Mouse (Mus musculus): ENCODE measurements around the gene Abcc4. TPM values are rescaled to one million over a fixed set of nuclear protein-coding genes. Genes with fewer than 3 reads are reported as not detected.
"Not testable (repeated sequence)": the region's sequence is repeated elsewhere in the genome, so short reads cannot be mapped to it uniquely, and the experiment has no call there.

Abcc4 gene
- total RNA-seq, 4 experiments from 2014 or later = 9.7 to 10.9 (median 10.2) TPM

DNA sequence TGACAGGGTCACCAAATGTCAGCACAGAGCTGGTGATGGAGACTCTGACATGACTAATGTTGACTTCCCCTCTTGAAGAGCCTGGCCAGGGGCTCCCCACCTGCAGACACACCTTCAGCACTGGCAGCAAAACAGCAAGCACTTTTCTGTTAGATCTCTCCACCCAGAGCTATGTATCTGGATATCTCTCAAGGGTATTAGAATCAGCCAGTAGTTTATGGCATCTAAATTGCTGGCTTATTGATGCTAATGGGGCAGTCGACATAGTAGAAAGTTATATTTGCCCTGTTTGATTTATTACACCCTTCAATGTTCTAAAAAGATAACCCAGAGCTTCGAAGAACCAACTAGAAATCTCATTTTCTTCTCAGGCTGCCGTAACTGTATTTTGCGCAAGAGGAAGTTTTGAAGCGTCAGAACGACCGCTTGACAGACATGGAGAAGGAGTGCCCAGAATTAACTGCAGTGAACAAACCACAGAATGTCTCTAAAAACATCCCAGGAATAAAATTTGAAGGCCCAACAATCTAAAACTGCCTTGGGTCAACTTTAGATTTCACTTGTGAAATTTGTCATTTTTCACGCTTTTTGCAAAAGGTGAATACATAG lies 123.6 kb downstream of the Abcc4 start:
- no peak for DNase-seq (ENCODE audit: low spot score in 2 of 2)

DNA sequence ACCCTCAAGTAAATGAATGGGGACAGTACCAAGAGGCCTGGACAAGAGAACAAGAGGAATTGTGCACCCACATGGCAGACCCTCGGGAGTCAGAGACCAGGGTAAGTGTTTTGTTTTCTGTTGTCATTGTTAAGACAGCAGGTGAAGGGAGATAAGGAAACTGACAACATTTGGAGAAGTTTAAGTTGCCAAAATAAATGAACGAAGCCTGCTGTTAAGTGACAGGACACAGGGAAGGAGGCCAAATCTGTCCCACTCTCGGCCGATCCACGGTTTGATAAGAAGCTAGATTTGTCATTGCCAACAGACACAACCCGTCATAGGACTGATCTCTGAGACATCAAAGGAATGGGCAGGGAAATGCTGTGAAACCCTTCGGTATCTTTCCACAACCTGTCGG lies 124.3 kb downstream of the Abcc4 start:
- DNase-seq (ENCODE audit: low spot score in 2 of 2) = no peak

DNA sequence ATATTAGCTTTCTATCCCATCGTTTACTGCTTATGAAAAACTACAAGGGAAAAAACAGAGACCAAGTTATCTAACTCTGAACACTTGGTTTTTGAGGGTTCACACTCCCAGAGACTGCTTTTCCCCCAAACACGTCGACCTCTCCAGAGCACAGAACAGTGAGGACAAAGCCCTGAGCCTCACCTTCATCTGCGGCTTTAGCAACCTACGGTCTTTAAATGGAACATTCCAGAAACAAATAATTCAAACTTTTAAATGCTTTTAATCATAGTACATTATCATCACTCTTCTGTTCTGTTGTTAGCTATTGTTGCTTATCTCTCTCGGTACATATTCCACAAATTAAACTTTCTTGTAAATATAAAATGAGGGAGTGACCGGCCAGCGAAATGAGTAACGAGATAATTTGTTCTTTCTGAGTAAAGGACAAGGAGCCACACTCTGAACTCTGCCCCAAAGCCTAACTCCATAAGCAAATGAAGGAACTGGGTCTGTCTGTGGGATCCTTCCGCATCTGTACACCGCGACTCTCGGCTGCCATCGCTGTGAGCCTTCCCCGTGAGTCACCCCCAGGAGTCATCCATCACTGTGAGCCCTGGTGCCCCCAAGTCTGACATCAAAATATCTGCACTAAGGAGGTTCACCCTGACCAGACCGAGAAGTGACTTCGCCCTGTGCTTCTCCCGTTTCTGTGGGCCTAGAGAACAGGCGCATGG lies 126.8 kb downstream of the Abcc4 start:
- DNase-seq (ENCODE audit: low spot score in 2 of 2) = no peak

DNA sequence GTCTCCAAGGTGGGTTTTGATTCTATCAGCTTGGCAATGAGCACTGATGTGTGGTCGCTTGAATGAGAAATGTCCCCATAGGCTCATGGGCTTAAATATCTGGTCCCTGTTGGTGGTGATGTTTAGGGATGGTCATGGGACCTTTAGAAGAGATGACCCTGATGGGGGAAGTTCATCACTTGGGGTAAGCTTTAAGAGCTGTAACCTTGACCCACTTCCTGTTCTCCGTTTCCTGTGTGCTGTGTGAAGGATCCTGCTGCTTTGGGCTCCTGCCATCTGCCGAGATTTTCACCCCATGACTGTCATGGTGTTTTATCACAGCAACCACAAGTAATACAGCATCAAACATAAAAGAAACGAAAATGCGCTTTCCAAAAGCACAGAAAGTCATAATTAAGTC lies 128.1 kb downstream of the Abcc4 start:
- no peak for DNase-seq (ENCODE audit: low spot score in 2 of 2)

DNA sequence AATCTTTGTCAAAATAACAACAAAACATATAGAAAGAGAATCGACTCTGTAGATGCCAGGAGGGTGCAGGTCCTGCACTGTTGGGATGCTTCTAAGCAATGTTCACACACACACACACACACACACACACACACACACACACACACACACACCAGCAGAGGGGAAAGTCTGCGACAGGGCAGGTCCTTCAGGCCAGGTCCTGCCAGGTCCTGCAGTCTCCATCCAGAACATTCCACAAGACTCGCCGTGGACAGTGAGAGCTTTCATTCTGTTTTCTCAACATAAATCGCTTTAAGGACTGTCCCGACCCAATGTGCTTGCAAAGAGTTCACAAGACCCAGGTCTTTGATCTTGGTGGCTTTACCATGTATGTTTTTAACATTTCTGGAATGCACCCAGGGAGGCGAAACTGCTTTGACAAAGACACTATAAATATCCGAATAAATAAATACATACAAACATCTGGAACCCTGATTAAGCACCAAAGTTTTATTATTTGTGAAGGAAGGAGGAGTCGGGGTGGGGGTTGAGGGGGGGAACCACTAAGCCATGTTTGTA lies 133.3 kb downstream of the Abcc4 start:
- no peak for DNase-seq (ENCODE audit: low spot score in 2 of 2)

DNA sequence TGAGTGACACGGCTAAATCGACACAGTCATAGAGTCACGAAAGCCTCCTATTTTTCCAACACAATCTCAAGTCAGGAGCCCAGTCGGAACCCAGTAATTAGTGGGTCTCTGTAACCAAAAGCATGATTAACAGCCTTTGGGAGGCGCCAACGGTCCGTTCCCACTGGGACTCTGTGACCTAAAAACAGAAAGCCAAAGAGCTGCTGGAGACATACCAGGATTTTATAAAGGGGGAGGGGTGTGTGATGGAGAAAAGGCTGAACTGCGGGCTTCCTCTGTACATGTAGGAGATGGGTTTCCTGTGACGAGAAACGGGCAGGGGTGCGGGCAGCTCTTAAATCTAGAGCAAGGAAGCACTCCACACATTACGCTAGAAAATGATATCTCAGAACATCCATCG lies 136.4 kb downstream of the Abcc4 start:
- DNase-seq (ENCODE audit: low spot score in 2 of 2) = no peak

DNA sequence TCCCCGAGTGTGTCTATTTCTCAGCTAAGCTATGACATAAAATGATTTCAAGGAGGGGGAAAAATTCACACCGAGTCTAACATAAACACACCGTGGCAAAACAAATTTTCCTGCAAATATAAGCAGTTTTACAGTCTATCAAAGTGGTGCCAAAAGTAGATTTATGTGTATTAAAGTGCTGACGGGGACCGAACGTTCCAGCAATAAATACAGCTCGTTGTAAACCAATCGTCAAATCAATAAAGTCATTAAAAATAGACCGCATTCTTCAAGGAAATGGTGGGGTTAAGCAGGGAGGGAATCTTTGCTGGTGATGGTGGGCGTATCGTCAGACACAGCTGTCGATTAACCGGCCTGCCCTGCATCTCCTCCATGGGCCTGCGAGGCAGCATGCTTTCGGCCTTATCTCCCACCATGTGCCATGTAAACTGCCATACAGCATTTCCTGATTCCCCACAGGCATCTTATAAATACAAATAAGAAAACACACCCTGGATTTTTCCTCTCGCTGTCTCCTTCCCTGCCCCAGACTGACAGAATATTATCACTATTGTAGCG lies 137.8 kb downstream of the Abcc4 start:
- DNase-seq (ENCODE audit: low spot score in 2 of 2) = no peak

DNA sequence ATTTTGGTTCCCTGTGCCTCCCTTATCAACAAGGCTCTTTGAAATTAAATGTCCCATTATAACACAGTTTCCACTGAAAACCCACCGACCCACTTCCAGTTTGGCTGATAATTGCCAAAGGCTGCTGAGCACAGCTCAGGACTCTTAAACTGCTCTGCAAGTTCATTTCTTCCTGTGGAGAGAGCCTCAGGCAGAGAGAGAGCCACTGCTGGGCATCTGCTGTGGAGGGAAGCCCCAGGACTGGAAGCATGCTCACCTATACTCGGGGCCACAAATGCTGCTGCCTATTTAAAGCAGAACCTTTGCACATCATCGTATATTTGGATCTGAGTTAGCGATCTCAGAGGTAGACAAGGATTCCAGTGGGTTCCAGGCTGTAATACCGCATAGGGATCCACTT lies 139.2 kb downstream of the Abcc4 start:
- DNase-seq (ENCODE audit: low spot score in 2 of 2) = no peak

DNA sequence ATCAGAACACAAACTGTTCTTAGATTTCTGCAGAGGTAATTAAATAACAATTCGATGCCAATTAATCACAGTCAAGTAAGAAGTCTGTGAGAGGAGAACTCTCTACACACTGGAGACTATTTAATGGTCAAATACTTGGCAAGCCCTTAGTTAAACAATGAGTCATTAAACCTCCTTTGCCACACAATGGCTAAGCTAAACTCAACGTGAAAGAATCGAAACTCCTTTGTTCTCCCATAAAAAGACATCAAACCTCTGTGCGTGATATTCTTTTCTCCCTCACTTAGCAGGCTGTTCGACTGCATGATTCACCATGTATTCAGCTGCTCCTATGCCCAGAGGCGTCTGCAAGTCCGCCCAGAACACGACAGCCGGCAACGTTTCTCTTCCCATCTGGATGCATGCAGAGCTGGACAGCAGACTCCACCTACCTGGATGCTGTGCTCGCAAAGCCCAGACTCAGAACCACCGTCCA lies 139.8 kb downstream of the Abcc4 start:
- no peak for DNase-seq (ENCODE audit: low spot score in 2 of 2)

DNA sequence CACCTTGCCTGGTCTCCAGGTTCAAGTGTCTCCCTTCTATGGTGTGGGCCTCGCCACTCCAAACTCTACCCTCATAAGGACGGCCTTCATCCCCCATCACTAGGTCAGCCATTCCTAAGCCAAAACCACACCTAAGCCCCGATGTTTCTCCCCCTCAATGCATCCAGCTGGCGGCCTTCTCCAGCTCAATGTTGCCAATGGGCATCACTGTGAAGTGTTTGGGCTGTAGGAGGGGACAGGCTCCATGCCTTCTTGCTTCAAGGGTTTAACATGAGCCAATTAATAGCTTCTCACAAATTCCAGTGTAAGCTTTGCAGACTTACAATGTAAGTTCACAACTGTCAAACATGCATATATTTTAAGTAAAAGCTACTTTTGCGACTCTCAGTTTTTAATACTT lies 140.3 kb downstream of the Abcc4 start:
- DNase-seq (ENCODE audit: low spot score in 2 of 2) = no peak

DNA sequence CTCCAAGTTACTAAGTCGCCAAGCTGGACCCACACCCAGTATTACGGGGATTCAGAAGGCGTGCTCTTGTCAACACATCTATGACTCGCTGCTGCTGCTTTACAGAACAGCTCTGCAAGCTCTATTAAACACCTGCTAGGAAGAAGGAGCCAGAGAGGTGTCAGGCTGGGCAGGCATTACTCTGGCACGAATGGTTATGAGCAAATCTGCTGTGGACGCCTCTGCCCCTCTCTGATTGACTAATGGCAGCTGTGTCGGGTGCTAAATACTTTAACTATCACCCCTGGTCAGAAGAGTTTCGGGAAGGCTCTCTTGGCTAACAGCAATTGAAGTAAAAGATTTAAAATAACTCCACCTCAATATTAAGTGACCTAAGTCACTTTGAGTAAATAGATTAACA lies 142.4 kb downstream of the Abcc4 start:
- DNase-seq (ENCODE audit: low spot score in 2 of 2) = no peak

DNA sequence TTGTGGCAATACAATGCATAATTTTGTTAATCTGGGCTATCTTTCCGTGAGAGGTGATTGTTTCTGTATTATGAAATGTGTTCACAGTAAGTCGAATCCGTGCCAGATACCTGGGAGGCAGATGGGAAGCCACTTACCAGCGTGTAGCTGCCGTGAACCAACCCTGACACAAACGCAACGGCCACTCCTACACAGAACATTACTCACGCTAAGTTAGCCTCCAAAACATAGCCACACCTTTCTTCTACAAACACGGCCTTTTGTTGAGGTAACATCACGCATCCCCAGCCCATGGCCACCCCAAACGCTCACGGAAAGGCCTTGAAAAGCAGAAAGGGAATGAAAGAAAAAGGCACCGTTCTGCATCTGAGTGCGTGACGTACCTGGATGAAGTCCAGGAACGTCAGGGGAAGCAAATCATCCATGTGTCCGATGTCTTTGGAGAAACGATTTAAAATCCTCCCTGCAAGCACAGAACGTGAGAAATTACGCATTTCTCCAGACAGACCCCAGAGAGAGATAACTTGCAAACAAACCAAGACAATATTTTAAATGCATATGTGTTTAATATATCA lies 153.0 kb downstream of the Abcc4 start:
- DNase-seq (ENCODE audit: low spot score in 2 of 2) = no peak

DNA sequence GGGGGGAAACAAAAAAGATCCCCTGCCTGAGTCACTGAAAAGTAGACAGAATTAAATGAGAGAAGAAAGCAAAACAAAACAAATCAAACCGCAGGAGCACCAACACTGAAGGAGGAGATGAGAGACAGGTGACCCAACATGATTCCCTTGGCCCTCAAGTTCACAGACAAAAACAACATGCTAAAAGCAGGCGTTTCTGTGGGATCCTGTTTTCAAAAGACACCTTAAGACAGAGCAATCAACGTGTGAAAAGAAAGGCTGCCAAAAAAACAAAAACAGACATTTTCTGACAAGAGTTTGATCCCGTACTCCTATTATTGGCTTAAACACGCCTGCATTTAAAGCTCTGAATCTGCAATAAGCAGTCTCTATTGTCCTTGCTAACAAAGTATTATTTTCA lies 153.6 kb downstream of the Abcc4 start:
- DNase-seq (ENCODE audit: low spot score in 2 of 2) = no peak

DNA sequence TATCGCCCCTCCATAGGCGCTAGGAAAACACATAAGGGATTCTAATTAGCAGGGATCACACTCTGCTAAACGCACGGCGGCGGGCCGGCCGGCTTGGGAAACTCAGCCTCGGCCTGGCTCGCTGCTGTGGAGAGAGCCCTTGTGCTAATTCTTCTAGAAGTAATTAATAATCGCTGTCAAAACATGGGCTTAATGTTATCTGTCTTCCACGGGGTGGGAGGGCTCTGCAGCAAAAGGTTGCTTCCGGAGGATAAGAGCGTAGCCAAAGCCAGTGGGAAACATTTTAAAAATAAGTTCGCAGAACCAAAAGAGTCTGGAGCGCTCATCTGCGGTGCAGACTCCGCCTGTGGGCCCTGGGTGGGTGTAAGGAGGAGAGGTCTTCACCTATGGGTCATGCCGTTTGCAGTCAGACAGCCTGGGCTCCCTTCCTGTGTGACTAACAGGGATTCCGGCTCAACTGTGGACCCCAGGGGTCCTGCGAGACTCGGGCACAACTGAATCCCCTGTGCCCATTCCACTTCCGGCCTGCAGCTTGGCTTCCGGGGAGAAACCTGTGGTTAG lies 154.2 kb downstream of the Abcc4 start:
- no peak for DNase-seq (ENCODE audit: low spot score in 2 of 2)

DNA sequence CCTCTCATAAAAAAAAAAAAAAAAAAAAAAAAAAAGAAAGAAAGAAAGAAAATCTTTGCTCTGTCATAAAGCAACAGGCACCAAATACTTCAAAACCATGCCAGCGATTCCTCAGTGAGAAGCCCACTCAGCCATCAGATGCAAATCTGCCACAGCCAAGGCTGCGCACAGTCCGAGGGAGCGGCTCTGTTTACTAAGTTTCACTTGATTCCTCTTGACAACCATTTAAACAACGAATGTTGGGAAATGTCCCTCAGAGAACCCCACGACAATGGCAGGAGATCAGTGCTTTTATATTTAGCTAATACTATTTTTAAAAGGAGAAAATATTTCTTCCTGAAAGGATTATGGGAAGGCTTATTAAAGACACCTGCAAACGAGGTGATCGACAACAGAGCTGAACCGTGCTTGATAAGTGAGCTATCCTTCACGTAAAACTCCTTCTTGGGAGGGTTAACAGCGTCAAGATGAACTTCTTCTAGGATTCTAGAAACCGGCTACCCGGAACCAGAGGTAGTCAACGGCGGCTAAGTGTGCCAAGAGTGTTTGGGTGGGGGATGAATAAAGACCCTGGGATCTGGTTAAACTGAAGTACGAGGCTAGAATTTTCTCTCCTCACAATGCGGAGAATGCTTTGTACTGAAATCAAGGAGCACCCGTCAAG lies 154.8 kb downstream of the Abcc4 start:
- DNase-seq (ENCODE audit: low spot score in 2 of 2) = no peak

DNA sequence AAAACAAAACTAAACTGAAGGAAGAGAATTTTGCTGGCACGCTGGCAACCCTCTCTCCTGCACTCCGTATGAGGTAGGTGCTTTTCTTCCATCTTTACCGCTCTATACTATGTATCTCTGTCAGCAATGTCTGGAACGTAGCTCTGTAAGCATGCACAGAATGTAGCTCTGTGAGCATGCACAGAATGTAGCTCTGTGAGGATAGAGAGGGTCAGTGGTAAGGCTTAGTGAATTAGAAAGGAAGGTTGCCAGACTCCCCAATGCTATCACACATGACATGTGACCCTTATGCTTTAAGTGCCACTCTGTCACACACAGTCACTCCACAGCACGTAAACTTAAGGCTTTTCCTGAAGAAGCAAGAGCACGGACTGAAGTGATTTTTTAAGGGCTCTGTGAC lies 161.5 kb downstream of the Abcc4 start:
- DNase-seq (ENCODE audit: low spot score in 2 of 2) = no peak

DNA sequence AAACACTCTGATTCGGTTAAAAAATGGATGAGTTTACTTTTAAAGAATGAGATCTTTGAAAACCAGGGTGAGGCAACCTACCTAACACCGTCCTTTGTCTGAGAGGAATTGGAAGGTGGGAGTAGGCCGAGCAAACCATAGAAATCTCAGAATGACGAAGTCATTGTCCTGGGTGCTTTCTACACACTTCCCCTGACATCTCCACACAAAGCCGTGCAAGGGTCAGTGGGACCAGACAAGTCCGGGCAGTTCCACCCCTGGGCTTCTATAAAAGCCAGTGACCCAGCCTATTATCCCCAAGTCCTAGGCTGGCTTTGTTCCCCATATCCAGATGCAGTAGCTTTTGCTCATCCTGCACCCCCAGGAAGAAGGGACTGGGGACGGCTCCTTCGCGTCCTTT lies 163.1 kb downstream of the Abcc4 start:
- DNase-seq (ENCODE audit: low spot score in 2 of 2) = no peak

DNA sequence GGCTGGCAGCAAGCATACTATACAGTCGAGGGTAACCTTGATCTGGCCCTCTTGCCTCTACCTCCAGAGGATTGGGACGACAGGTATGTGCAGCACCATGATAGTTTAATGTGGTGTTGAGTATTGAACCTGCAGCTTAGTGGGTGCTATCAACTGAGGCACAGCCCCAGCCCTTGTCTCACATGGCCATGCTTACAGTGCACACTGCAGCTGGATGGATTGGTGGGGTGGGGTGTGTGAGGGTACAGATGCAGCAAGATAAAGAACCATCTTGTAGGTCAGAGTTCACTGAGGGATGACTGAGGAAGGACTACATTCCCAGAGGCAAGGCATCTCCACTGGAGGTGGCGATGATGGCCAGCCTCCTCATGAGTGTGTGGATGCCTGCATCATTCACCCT lies 174.5 kb downstream of the Abcc4 start:
- DNase-seq (ENCODE audit: low spot score in 2 of 2) = no peak

DNA sequence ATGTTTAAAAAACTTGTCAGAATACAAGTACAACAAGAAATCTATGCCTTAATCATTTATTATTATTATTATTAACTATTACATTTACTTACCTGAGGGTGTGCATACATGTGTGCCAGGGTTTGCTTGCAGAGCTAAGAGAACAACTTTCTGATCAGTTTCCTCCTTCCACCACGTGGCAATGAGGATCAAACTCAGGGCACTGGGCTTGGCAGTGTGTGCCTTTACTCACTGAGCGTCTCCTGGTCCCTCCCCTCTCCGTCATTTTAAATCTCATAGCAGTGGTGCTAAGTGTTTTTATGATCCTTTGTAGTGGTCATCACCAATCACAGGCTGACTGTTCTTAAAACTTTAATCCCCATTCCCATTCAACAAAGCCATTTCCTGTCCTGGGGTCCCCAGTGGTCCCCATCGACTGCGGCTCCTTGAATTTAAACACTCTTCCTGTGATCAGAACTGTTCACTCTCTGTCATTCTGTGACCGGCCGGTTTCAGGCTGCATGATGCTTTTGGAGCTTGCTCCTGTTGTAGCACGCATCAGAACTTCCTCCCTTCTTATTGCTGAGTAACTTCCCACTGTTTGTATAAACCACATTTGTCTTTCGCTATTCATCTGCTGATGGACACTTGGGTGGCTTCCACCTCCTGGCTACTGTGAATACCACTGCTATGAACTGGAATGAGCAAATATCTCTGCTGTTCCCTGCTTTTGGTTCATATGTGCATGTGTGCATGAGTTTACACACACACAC lies 191.6 kb downstream of the Abcc4 start:
- DNase-seq (ENCODE audit: low spot score in 2 of 2) = no peak

DNA sequence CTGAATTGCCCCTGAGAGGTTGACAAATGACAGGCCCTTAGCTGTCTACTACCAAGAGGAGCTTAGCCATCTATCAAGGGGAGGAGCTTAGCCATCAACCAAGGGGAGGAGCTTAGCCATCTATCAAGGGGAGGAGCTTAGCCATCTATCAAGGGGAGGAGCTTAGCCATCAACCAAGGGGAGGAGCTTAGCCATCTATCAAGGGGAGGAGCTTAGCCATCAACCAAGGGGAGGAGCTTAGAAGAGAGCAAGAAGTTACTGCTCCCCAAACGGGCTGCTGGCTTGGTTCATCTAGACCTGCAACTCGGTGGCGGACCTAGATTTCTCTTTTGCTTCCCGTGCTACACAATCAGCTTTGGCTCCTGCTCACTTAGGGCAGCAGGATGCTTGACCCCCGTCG lies 194.3 kb downstream of the Abcc4 start:
- DNase-seq (ENCODE audit: low spot score in 2 of 2) = not testable (repeated sequence)

DNA sequence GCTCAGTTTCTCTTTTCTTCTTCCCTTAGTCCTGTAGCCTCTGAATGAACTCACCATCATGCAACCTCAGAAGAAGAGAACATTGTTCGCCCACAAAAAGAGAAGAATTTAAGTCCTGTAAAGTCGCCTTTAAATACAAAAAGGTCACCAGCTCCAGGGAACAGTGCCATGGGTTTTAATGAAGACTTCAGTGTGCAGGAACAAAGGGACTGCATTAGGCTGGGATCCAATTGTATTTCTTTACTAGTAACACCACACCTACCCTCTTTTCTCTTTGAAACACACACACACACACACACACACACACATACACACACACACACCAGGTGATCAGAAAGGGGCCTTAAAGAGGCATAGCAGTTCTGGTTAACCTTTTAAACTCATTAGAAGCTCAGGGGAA lies 195.2 kb downstream of the Abcc4 start:
- no peak for DNase-seq (ENCODE audit: low spot score in 2 of 2)
